Mouse (Mus musculus) liver, embryonic 14.5 days (tissue): Measurements from ENCODE around the gene Slc43a1.

ENCODE experiments used
- CTCF ChIP-seq: IDR thresholded peaks from 2 replicates; pipeline ENCODE4 v1.5.1; 2016; ENCODE audit warnings: antibody characterized with exemption, low read depth, control low read depth
- EP300 ChIP-seq: IDR thresholded peaks from 2 replicates; pipeline ENCODE4 v1.6.1; 2016; ENCODE audit warnings: antibody characterized with exemption, low read depth

DNA sequence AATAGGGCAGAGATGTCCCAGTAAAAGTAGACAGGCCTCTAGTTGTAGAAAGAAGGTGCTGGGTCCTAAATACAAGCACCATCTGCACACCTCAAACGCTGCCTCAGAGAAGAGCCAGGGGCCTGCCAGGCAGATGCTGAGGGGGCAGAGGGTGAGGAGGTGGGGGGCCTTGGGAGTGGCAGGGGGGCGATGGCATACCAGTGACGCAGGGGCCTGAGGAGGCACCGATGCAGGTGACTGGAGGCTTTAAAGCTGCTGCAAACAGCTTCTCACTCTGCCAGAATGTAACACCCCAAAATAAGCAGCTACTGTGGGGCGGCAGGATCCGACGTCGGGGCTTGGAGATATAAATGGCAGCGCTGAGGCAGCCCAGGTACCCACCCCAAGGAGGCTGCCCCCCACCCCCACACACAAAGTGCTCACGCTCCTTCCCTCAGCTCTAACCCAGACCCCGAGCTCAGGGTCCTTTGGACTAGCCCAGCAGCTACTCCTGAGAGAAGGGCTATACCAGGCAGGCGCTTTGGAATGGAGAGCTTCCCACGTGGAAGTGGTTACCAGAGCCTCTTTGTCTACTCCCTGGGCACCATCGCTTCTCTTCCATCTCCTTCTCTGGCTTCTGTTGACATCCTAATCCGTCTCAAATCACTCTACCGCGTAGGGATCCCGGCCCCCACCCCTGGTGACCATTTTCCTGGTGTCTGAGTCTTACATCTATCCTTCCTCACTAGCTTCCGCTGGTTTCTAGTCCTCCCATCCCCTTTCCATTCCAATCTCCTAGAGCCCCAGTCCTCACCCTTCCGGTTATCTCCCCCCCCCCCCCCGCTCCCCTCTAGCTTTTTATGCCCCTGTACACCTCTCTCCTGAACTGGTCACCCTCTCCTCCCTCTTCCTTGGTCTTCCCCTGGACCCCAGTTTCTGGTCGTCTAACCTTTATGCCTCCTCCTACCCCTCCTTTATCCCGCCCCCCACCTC is 46.7 kb downstream of the Slc43a1 start:
- TF ChIP-seq CTCF (no peak), EP300 (no peak)
